Mouse (Mus musculus) kidney, adult 11 months (tissue): Measurements from ENCODE around the gene Cd200r3.

Experiments used
- DNase-seq: peaks from one replicate; pipeline ENCODE4 v3.0.0; 2022

Gene Cd200r3

DNA sequence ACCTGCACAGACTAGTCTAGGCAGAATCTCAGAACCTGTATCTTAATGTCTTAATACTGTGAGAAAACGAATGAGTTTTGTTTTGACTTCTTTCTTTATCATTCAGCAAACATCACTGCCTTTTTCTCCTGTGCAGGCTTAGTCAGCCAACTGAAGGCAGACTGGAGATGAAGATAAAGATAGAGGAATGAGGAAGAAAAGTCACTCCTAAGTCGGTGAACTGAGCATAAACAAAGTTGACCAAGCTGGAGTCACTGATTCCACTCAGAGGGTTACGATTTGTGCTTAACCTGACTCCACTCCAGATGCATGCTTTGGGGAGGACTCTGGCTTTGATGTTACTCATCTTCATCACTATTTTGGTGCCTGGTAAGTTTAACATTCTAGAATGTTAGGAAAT, at the start of gene Cd200r3:
TSS of gene Cd200r3 (plus strand) at position 211 of the 400 bp plus-strand sequence.
- DNase-seq = no peak

- no peak for DNase-seq
These were observed 11.5 kb upstream of the Cd200r3 start for GRCm38 (mm10) chr16:44932016-44932415.

GRCm38 (mm10) chr16:44951360-44952114, 8.1 kb downstream of the Cd200r3 start:
- DNase-seq = no peak

GRCm38 (mm10) chr16:44962296-44962695, 18.8 kb downstream of the Cd200r3 start:
- no peak for DNase-seq

DNA sequence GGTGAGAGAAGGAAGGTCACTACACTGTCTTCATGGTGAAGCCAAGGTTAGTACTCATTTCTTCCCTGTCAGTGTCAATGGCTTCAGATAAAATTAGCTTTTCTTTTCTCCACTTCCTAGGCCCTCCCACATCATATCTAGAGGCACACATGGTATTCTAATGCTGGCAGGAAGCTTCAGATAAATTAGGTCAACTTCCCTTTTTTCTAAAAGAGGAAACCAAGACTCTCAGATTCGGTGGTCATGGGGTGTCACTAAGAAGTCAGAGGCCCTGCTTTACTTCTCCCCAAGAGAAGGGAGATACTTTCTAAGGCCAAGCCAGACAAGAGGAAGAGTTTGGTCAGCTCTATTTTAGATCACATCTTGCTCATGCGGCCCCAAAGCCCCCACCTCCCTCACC, 19.3 kb downstream of the Cd200r3 start:
- DNase-seq = no peak

- DNase-seq = no peak
These were observed 21.3 kb downstream of the Cd200r3 start for GRCm38 (mm10) chr16:44964526-44965374.

DNA sequence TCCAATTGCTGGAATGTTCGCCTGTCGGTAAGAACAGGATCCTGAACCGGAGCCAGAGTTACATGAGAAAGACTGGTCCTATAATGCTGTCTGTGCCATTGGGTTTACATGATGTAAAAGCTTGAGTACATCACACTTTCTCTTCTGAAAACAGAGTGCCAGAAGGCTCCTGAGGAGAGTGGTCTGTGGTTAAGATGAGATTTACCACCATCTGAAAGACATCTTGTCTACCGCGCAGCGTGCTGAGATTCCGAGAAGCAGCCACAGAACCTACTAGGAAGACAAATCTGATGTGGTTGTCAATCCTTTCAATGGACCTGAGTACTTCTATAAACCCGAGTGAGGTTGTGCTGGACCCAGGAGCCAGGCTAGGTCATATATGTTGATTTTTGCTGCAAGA, 21.9 kb downstream of the Cd200r3 start:
- DNase-seq = no peak

GRCm38 (mm10) chr16:44965890-44966289, 22.4 kb downstream of the Cd200r3 start:
- no peak for DNase-seq

DNA sequence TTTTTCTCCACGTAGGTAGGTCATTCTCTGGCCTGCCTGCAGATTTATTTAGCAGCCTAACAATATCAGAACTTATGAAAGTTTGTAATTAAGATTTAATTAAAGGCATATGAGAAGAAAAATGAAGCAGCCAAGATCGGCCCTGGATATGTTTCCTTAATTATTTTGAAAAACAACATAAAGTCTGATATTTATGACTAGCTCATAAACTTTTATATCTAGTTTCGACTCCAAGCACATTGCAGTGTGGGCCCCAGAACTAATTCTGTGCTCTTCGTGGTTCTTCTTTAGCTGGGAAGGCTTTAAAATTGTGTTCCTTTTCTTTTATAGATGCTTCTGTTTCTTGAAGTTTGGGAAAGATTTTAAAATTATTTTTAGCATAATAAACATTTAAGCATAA, 23.4 kb downstream of the Cd200r3 start:
- DNase-seq = no peak

DNA sequence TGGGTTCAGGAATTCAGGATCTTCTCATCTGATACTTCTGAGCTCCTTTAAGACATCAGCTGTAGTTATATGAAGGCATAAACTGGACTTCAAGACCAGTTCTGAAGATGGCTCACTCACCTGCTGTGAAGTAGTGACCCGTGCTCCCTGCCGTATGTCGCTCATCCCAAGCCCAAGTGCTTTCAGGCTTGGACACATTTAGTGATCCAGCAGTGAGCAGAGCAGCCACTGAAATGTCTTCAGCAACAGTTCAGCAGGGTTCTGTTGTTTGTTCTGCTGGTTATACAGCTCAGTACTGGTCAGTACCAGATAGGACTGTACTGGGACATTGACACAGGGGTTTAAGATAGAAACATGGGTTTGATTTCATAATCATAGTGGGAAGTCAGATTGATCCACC, 24.6 kb downstream of the Cd200r3 start:
- DNase-seq = no peak

GRCm38 (mm10) chr16:44970925-44971324, 27.4 kb downstream of the Cd200r3 start:
- DNase-seq = no peak

GRCm38 (mm10) chr16:44974042-44974441, 30.6 kb downstream of the Cd200r3 start:
- DNase-seq = no peak

GRCm38 (mm10) chr16:44976081-44976480, 32.6 kb downstream of the Cd200r3 start:
- DNase-seq = no peak

GRCm38 (mm10) chr16:44976892-44977633, 33.6 kb downstream of the Cd200r3 start:
- DNase-seq = no peak

DNA sequence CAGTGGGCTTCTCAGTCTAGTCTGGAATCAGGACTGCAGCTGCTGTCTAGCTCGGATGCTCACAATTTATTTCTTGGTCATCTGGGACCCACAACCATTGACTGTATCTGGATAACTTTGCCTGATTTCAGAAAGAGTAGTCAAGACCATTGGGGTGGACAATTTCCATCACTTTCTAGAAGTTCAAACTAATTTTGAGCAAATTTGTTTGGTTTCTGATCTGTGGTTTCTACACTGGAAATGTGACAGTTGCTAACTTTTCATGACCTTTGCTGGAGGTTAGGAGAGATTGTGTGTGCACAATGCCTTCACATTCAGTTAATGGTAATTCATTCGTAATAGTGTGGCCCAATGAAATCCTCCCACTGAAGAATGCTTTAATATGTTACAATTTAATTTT, 34.7 kb downstream of the Cd200r3 start:
- no peak for DNase-seq

GRCm38 (mm10) chr16:44979355-44979896, 35.9 kb downstream of the Cd200r3 start:
- no peak for DNase-seq

- DNase-seq = no peak
These were observed 39.5 kb downstream of the Cd200r3 start for GRCm38 (mm10) chr16:44982972-44983371.

- DNase-seq = no peak
These were observed 40.0 kb downstream of the Cd200r3 start for GRCm38 (mm10) chr16:44983379-44984060.

GRCm38 (mm10) chr16:44984111-44984510, 40.6 kb downstream of the Cd200r3 start:
- DNase-seq = no peak

- no peak for DNase-seq
These were observed 41.4 kb downstream of the Cd200r3 start for GRCm38 (mm10) chr16:44984925-44985324.

GRCm38 (mm10) chr16:44986029-44986428, 42.6 kb downstream of the Cd200r3 start:
- no peak for DNase-seq

GRCm38 (mm10) chr16:44988667-44989357, 45.3 kb downstream of the Cd200r3 start:
- no peak for DNase-seq
